Mouse (Mus musculus): ENCODE measurements at regions not wholly inside any gene's neighbourhood (a gene's known extent, or its start where the extent isn't known, plus 50 kb on each side); places are given as distances from the start of the nearest gene placed in this dataset.
"Not testable (repeated sequence)": the region's sequence is repeated elsewhere in the genome, so short reads cannot be mapped to it uniquely, and the experiment has no call there.

DNA sequence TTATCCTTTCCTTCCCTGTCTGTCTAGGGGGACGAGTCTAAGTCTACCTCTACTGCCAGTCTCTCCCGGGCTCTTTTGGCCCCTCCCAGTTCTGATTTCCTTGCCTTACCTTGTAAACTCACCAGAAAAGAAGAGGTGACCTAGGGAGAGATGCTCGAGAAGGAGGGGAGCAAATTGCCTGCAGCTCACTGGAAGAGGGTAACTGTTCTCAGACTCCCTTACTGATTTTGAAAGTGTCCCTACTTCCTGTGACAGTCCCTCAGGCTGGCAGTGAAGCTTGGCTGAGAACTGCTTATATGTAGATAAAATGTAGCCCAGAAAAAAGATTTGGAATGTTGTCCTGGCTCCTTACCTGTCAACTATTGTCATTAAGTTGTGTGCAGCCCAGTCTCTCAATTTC is 180.6 kb upstream of the Tab2 start:
- ATAC-seq (ENCODE audit: insufficient number of reproducible peaks, low FRiP score, low TSS enrichment, low read depth) = no peak
- Histone ChIP-seq H3K4me2 (no peak overlapping the region), H3K9me3 (no peaks in the 10 kb centered on the region), H3K27me3 (no peaks in the 10 kb centered on the region), H3K9ac (no peak overlapping the region), H3K36me3 (no peaks in the 10 kb centered on the region), H3K27ac (no peak overlapping the region), H3K4me1 (peaks cover 7% of the 10 kb centered on the region; the same call in 1 of the 2 replicates), H3K4me3 (no peak overlapping the region)
- 52% methylated on average over 3 of the region's 3 CpGs for WGBS

- WGBS = 46% methylated on average over 7 of the region's 7 CpGs
- Histone ChIP-seq H3K9me3 (no peaks in the 10 kb centered on the region), H3K36me3 (no peaks in the 10 kb centered on the region), H3K9ac (no peak overlapping the region), H3K4me2 (no peak overlapping the region), H3K27ac (no peak overlapping the region), H3K27me3 (no peaks in the 10 kb centered on the region), H3K4me1 (peaks cover 7% of the 10 kb centered on the region; the same call in 1 of the 2 replicates), H3K4me3 (no peak overlapping the region)
- no peak for ATAC-seq (ENCODE audit: insufficient number of reproducible peaks, low FRiP score, low TSS enrichment, low read depth)
Measured at GRCm38 (mm10) chr10:8135272-8135671, 179.2 kb upstream of the Tab2 start.

GRCm38 (mm10) chr10:8134398-8134797 is 178.4 kb upstream of the Tab2 start:
- Histone ChIP-seq H3K9me3 (no peaks in the 10 kb centered on the region), H3K27me3 (no peaks in the 10 kb centered on the region), H3K36me3 (no peaks in the 10 kb centered on the region), H3K4me2 (no peak overlapping the region), H3K4me1 (peaks cover 7% of the 10 kb centered on the region; the same call in 1 of the 2 replicates), H3K27ac (no peak overlapping the region), H3K9ac (no peak overlapping the region), H3K4me3 (no peak overlapping the region)
- no peak for ATAC-seq (ENCODE audit: insufficient number of reproducible peaks, low FRiP score, low TSS enrichment, low read depth)
- WGBS = 94% methylated on average over 1 of the region's 1 CpGs

DNA sequence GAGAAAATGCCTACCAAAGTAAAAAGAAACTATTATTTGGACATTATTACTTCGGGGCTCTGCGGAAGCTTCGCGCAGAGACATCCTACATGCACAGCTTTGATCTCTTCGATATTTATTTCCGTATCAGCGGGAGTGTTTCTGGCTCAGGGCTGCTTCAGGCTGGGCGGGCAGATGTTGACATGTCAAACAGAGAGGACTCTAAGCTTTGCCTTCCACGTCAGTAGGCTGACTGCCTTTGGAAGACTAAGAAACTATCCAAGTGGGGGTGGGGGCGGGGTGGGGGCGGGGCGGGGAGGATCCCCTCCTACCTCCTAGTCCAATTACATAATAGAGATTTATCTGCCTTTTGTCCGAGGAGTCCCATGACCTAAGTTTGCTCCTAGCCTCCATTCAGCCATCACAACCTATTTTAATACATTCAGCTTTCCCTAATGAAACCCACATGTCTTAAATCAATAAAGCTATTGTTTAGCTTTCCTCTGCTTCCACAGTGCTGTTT is 177.5 kb upstream of the Tab2 start:
- no peak overlapping the region for H3K4me2 ChIP-seq
- no peak overlapping the region; the same call in 1 of the 2 replicates for H3K27ac ChIP-seq
- no peaks in the 10 kb centered on the region for H3K9me3 ChIP-seq
- no peaks in the 10 kb centered on the region for H3K27me3 ChIP-seq
- no peak overlapping the region for H3K4me3 ChIP-seq
- ATAC-seq (ENCODE audit: insufficient number of reproducible peaks, low FRiP score, low TSS enrichment, low read depth) = no peak
- 28% methylated on average over 13 of the region's 13 CpGs for WGBS
- no peak overlapping the region for H3K9ac ChIP-seq
- no peaks in the 10 kb centered on the region for H3K36me3 ChIP-seq
- H3K4me1 ChIP-seq = peaks cover 7% of the 10 kb centered on the region; the same call in 1 of the 2 replicates

DNA sequence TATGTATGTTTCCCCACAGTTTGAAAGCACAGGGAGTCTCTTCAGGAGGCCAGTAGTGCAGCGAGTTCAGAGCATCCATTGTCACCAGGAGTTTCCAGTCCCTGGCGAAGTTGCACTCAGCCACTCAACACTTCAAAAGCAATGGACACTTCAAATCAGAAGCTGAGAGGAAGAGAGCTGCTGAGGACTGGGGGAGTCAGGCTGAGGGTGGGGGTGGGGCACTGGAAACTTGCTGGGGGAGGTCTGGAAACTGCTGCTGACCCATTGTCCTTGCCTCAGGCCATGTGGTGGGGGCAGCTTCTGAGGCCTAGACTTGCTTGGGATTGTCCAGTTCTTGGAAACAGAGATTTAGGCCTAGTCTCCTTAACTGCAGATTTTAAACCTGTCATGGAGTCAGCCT is 176.8 kb upstream of the Tab2 start:
- H3K4me1 ChIP-seq = peaks cover 7% of the 10 kb centered on the region; the same call in 1 of the 2 replicates
- 79% methylated on average over 2 of the region's 2 CpGs for WGBS
- no peak for ATAC-seq (ENCODE audit: insufficient number of reproducible peaks, low FRiP score, low TSS enrichment, low read depth)

DNA sequence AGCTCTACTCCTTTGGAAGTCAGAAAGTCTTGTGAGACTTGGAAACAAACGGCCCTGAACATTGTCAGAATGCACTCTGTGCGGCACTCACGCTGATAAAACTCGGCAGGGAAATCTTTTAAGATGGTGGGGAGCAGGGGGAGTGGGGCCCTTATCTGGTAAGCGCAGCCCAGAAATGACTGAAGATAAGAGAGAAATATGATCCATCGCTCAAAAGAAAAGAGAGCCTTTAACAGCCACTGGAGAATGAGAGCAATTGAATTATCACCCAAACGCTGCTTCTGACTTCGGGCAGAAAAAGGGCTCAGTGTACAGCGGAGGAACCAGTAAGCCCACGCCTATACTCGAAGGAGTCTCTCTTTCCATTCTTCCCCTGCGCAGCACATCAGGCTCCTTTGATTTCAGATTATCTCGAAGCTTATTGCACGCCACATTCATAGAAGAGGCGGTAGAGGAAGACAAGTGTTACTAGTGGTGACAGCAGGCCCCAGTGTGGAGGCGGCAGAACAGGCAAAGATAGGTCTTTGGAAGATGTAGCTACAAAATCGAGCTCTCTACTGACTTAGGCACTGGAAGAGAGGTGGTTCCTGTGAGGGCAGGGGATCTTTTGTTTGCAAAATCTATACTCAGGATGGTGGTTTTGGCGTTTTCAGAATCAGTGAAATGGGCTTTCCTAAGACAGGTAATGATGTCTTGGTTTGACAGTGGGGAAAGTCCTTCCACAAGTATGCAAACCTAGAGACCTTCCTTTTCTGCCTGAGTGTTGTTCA is 174.6 kb upstream of the Tab2 start:
- H3K27me3 ChIP-seq = no peaks in the 10 kb centered on the region
- no peak for ATAC-seq (ENCODE audit: insufficient number of reproducible peaks, low FRiP score, low TSS enrichment, low read depth)
- 55% methylated on average over 18 of the region's 18 CpGs for WGBS
- H3K4me2 ChIP-seq = no peak overlapping the region
- no peaks in the 10 kb centered on the region for H3K36me3 ChIP-seq
- H3K4me3 ChIP-seq = no peak overlapping the region
- peaks cover 7% of the 10 kb centered on the region; the same call in 1 of the 2 replicates for H3K4me1 ChIP-seq
- H3K9ac ChIP-seq = no peak overlapping the region
- H3K9me3 ChIP-seq = no peaks in the 10 kb centered on the region
- no peak overlapping the region for H3K27ac ChIP-seq

More for the DNA sequence above, 176.8 kb upstream of the Tab2 start:
- H3K9ac ChIP-seq = no peak overlapping the region
- H3K9me3 ChIP-seq = no peaks in the 10 kb centered on the region
- no peaks in the 10 kb centered on the region for H3K27me3 ChIP-seq
- no peak overlapping the region for H3K4me2 ChIP-seq
- no peak overlapping the region for H3K27ac ChIP-seq
- no peaks in the 10 kb centered on the region for H3K36me3 ChIP-seq
- H3K4me3 ChIP-seq = no peak overlapping the region

- Histone ChIP-seq H3K9me3 (no peaks in the 10 kb centered on the region), H3K27ac (no peak overlapping the region), H3K9ac (no peak overlapping the region), H3K36me3 (no peaks in the 10 kb centered on the region), H3K4me2 (no peak overlapping the region), H3K4me1 (peaks cover 7% of the 10 kb centered on the region; the same call in 1 of the 2 replicates), H3K4me3 (no peak overlapping the region), H3K27me3 (no peaks in the 10 kb centered on the region)
- 53% methylated on average over 8 of the region's 8 CpGs for WGBS
- ATAC-seq (ENCODE audit: insufficient number of reproducible peaks, low FRiP score, low TSS enrichment, low read depth) = no peak
Measured at GRCm38 (mm10) chr10:8130057-8130456, 174.0 kb upstream of the Tab2 start.

DNA sequence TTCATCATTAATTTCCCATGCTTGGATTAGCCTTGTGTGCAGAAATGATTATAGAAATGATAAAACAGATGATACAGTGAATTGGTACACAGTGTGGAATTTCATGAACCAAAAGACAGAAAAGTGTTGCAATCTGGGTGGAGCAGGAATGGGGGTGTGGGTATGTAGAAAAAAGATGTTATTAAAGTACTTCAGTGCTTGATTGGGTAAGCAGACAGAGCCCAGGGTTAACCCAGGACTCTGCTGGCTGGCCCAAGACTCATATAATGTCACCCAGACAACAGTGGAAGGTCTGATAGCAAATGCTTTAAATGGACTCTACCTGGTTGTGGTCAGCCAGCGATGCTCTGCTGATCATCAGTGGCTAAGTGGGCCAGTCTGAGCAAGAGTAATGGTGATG is 168.1 kb upstream of the Tab2 start:
- Histone ChIP-seq H3K4me1 (no peaks in the 10 kb centered on the region), H3K27ac (no peak overlapping the region), H3K4me2 (no peak overlapping the region), H3K9ac (no peak overlapping the region), H3K9me3 (no peaks in the 10 kb centered on the region), H3K27me3 (no peaks in the 10 kb centered on the region), H3K4me3 (no peak overlapping the region), H3K36me3 (no peaks in the 10 kb centered on the region)
- no peak for ATAC-seq (ENCODE audit: insufficient number of reproducible peaks, low FRiP score, low TSS enrichment, low read depth)
- 97% methylated on average over 1 of the region's 1 CpGs for WGBS

DNA sequence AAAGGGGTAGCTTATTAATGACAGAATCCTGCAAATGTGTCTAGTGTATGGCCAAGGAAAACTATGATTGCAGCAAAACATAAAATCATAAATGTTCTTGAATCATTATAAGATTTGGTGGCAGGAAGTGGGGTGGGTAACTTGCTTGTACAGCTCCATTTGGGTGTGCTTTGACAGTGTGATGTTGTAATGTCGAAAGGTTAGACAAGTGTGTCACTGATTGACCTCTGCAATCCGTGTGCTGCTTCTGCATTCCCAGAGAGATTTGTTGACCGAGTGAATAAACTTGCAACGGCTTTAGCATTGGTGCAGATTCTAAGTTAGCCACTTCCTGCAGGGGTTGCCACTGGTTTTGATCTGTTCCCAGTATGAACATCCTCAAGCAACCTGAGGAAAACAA is 165.9 kb upstream of the Tab2 start:
- Histone ChIP-seq H3K9me3 (no peaks in the 10 kb centered on the region), H3K4me3 (no peak overlapping the region), H3K27ac (no peak overlapping the region), H3K36me3 (no peaks in the 10 kb centered on the region), H3K9ac (no peak overlapping the region), H3K4me1 (no peaks in the 10 kb centered on the region), H3K4me2 (no peak overlapping the region), H3K27me3 (no peaks in the 10 kb centered on the region)
- 69% methylated on average over 4 of the region's 4 CpGs for WGBS
- no peak for ATAC-seq (ENCODE audit: insufficient number of reproducible peaks, low FRiP score, low TSS enrichment, low read depth)

DNA sequence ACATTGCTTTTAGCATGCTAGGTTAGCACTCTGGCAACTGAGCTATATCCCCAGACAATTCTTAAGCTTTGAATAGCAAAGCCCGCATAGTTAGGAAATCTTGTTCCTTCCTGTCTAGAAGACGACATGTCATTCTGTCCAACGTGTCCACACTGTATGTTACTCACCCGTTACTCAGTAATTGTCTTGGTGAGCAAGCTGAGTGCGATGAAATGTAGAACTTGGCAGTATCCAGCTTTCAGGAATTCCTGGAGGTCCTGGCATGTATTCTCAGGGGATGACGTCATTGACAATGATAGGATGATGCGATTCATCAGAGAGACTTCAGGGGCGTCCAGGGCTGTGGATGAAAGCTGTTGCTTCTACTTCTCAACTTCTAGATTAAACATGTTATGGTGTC is 160.8 kb upstream of the Tab2 start:
- H3K9me3 ChIP-seq = no peaks in the 10 kb centered on the region
- no peak for ATAC-seq (ENCODE audit: insufficient number of reproducible peaks, low FRiP score, low TSS enrichment, low read depth)
- H3K4me1 ChIP-seq = no peaks in the 10 kb centered on the region
- H3K4me3 ChIP-seq = no peak overlapping the region
- H3K27me3 ChIP-seq = no peaks in the 10 kb centered on the region
- no peak overlapping the region for H3K4me2 ChIP-seq
- no peak overlapping the region for H3K9ac ChIP-seq
- no peak overlapping the region for H3K27ac ChIP-seq
- 79% methylated on average over 8 of the region's 8 CpGs for whole genome bisulfite sequencing
- H3K36me3 ChIP-seq = no peaks in the 10 kb centered on the region

DNA sequence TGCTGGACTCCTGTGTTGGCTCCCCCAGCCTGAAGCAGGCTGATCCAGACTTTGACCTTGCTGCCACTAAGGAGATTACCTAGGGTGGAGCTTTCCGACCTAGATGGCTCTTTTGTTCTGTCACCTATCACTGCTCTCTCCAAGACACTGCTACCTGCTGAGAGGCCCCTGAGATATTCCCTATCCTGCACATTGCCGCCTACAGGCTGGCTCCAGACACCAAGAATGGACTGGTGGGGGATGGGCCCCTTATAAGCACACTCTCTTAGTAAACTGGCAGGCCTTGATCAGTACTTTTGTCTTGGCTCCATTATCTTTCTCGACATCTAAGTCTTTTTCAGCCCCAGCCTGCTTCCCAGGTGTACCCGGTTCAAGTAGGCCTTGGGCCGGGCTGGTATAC is 158.9 kb upstream of the Tab2 start:
- not testable (repeated sequence) for H3K4me1 ChIP-seq; H3K4me3 ChIP-seq; H3K27ac ChIP-seq; H3K27me3 ChIP-seq; H3K9me3 ChIP-seq; ATAC-seq (ENCODE audit: insufficient number of reproducible peaks, low FRiP score, low TSS enrichment, low read depth); H3K36me3 ChIP-seq; H3K9ac ChIP-seq; H3K4me2 ChIP-seq
- 80% methylated on average over 5 of the region's 5 CpGs for WGBS

DNA sequence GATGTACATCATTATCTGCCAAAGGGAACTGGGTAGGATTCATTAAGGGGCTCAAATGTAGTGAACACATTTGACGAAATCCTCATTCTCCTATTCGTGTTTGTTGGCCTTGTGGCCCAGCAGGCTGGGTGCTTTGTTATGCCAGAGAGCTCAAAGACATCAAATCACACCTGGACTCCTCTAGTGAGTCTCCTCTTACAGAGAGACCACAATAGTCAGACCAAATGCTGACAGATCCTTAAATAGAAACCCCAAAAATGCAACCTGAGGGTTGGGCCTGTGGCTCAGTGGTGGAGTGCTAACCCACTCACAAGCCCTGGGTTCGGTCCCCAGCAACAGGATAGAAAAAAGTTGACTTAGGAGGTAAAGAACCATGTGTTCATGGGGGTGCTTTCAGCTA is 158.5 kb upstream of the Tab2 start:
- WGBS = 75% methylated on average over 3 of the region's 3 CpGs
- no peak overlapping the region for H3K27ac ChIP-seq
- no peak overlapping the region for H3K4me2 ChIP-seq
- no peaks in the 10 kb centered on the region for H3K27me3 ChIP-seq
- no peak overlapping the region for H3K4me3 ChIP-seq
- no peaks in the 10 kb centered on the region for H3K9me3 ChIP-seq
- no peak for ATAC-seq (ENCODE audit: insufficient number of reproducible peaks, low FRiP score, low TSS enrichment, low read depth)
- no peaks in the 10 kb centered on the region for H3K4me1 ChIP-seq
- no peaks in the 10 kb centered on the region for H3K36me3 ChIP-seq
- no peak overlapping the region for H3K9ac ChIP-seq
